Mouse (Mus musculus): ENCODE results near the gene Anxa6.

DNA sequence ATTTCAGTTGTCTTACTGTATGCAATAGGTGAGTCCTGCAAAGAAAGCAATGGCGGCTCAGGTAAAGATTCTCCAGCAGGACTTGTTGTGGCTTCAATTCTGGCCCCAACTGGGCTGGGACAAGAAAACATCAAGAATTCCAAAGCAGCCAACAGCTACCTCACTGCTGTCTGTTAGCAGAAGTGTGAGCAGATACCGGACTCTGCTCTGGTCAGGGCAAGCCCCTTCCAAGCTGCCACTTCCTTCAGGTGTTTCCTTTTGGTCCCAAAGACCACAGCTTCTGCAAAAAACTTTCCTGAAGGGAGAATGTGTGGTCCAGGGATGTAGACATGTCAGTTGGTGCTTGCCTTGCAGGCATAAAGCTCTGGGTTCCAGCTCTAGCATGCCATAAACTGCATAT, 57.5 kb downstream of the Anxa6 start:
- no peak for TF ChIP-seq CTCF (IDR thresholded peaks at IDR 0.05 in 2 of 3, conservative IDR thresholded peaks at IDR 0.05 in 1 of 3; ENCODE audit: control insufficient read depth in 1 of 3, insufficient read depth in 1 of 3, low read depth in 2 of 3, low read length in 3 of 3, poor library complexity in 1 of 3, severe bottlenecking in 1 of 3)
- no peak for TF ChIP-seq ZMIZ1 (IDR thresholded peaks at IDR 0.05; ENCODE audit: low read depth, low read length)
- TF ChIP-seq TCF12 (IDR thresholded peaks at IDR 0.05; ENCODE audit: low read depth, low read length): no peak
